Mouse (Mus musculus) heart, postnatal 0 days (tissue): ENCODE results near the gene Rapgef2. TPM values are rescaled to one million over a fixed set of nuclear protein-coding genes. Genes with fewer than 3 reads are reported as not detected.

Source experiments
- ATAC-seq: fragments of 200-750 bp; cut with Nextera tagmentation; 2 replicates; pipeline ENCODE4 v1.8.0; 2017; ENCODE audit warnings: low read depth, moderate number of reproducible peaks, moderate library complexity; ENCODE audit not compliant: insufficient read depth
- DNase-seq: peaks from one replicate; pipeline ENCODE4 v3.0.0-alpha.2; 2016; ENCODE audit warnings: low spot score
- H3K27ac ChIP-seq: fragments of 300-500 bp; sonication (generic); 2 replicates; pipeline ENCODE4 v1.5.1; 2014; ENCODE audit warnings: low read depth, mild to moderate bottlenecking
- H3K27me3 ChIP-seq: fragments of 300-500 bp; sonication (generic); 2 replicates; pipeline ENCODE4 v1.6.1; 2014; ENCODE audit warnings: low read length, mixed read lengths; ENCODE audit not compliant: control insufficient read depth, insufficient read depth
- H3K36me3 ChIP-seq: fragments of 300-500 bp; sonication (generic); replicated peaks from 2 replicates; pipeline ENCODE4 v1.6.1; 2014; ENCODE audit warnings: low read length, mixed read lengths; ENCODE audit not compliant: control insufficient read depth, insufficient read depth
- H3K4me1 ChIP-seq: fragments of 300-500 bp; sonication (generic); 2 replicates; pipeline ENCODE4 v1.6.1; 2014; ENCODE audit warnings: antibody characterized with exemption; ENCODE audit not compliant: control insufficient read depth, insufficient read depth
- H3K4me2 ChIP-seq: fragments of 300-500 bp; sonication (generic); 2 replicates; pipeline ENCODE4 v1.6.1; 2014; ENCODE audit warnings: low read depth, mild to moderate bottlenecking, low read length, moderate library complexity
- H3K4me3 ChIP-seq: fragments of 300-500 bp; sonication (generic); 2 replicates; pipeline ENCODE4 v1.5.1; 2014; ENCODE audit warnings: low read depth, low read length
- H3K9ac ChIP-seq: fragments of 300-500 bp; sonication (generic); replicated peaks from 2 replicates; pipeline ENCODE4 v1.6.1; 2014; ENCODE audit warnings: low read depth, low read length, mixed read lengths
- H3K9me3 ChIP-seq: fragments of 300-500 bp; sonication (generic); replicated peaks from 2 replicates; pipeline ENCODE4 v1.6.1; 2016; ENCODE audit warnings: low read length; ENCODE audit not compliant: control insufficient read depth
- CTCF ChIP-seq: IDR thresholded peaks from 2 replicates; pipeline ENCODE4 v1.5.1; 2016; ENCODE audit warnings: antibody characterized with exemption, control low read depth, low read depth
- EP300 ChIP-seq: IDR thresholded peaks from 2 replicates; pipeline ENCODE4 v1.6.1; 2016; ENCODE audit warnings: antibody characterized with exemption, low read depth
- WGBS: fragments of 180-500 bp; shearing (Covaris S2); extraction: QIAGEN DNeasy Blood & Tissue Kit; methylation state at CpG from one replicate; pipeline ENCODE4 v1.1.7; 2014; 5-methylcytosine and 5-hydroxymethylcytosine counted together
- polyA plus RNA-seq: library from polyadenylated mRNA; unstranded; fragments of >200 nt; fragmentation: Nextera tagmentation; extraction: Ambion mirVana; gene quantifications from 2 replicates; pipeline ENCODE4 v1.2.1, GENCODE M21; 2015
- total RNA-seq: library from RNA; depleted of rRNA; stranded (reverse); fragments of >200 nt; gene quantifications from 2 replicates; pipeline ENCODE4 v1.2.3, GENCODE M21; 2014; ENCODE audit warnings: low replicate concordance; rRNA removed

The Rapgef2 gene
- total and polyA plus RNA-seq, 2 experiments from 2014 or later = 3.5 to 30.3 TPM

DNA sequence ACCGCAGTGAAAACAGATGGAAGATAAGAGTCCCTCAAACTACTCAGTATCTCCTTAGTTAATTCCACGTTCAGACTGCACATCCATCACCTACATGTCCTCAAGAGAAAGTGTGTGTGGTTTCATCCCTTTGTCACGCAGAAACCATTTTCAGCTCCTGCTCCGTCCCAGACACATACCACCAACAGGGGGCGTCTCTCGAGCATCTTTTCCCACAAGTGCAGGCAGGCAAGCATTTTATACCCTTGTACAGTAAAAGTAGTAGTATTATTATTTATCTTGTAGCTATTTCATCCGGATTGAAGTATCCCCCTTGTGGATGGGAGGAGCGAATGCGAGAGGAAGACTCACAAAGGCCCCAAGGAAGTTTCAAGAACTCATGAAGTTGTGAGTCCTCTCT, 269.5 kb downstream of the Rapgef2 start:
- Histone ChIP-seq H3K9me3 (no peaks in the 10 kb centered on the region), H3K9ac (no peak overlapping the region), H3K4me2 (no peak overlapping the region), H3K36me3 (no peaks in the 10 kb centered on the region), H3K27me3 (no peaks in the 10 kb centered on the region), H3K4me3 (no peak overlapping the region), H3K27ac (no peak overlapping the region), H3K4me1 (no peaks in the 10 kb centered on the region)
- no peak for DNase-seq
- no peak for ATAC-seq
- WGBS = 74% methylated on average over 9 of the region's 9 CpGs
- TF ChIP-seq CTCF (no peak), EP300 (no peak)

DNA sequence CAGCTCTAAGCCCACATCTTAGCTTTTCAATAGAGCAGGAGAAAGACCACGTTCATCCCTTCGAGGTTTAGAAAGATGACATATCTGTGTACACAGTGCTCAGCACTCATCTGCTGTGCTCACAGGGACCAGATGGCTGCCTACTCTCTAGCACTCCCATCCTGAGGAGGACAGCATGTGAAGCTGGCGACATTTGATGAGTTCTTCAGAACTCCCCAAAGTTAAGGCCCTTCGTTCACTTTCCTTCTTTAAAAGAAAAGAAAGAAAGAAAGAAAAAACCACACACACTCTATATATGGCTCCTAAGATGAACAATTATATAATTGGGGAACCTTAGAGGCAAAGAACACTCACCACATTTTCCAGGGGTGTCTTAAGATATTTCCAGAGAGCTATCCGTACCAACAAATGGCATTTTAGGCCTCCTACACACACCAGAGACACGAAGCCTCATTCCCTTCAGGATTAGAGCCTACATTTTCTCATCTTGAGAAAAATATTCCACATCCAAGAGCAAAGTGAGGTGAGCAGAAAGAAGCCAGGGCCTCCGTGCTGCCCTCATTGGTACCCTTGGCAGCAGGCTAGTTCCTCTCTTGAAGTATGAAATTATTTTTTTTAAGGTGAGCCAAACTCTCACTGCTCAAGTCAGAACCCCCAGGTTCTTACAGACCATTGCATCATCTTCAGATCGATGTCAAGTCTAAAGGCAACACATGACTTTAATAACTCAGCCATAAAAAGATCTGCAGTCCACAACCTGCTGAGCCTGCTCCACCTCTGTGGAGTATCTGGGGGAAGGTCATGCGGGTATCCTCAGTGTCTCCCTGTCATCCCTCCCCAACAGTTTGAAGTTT, 270.5 kb downstream of the Rapgef2 start:
- H3K27me3 ChIP-seq = no peaks in the 10 kb centered on the region
- ATAC-seq = no peak
- 80% methylated on average over 9 of the region's 9 CpGs for WGBS

More for the DNA sequence above, 270.5 kb downstream of the Rapgef2 start:
- Histone ChIP-seq H3K9ac (no peak overlapping the region), H3K27ac (no peak overlapping the region), H3K4me3 (no peak overlapping the region), H3K4me1 (no peaks in the 10 kb centered on the region), H3K9me3 (no peaks in the 10 kb centered on the region), H3K4me2 (no peak overlapping the region), H3K36me3 (no peaks in the 10 kb centered on the region)
- DNase-seq = no peak
- no peak for TF ChIP-seq EP300
- TF ChIP-seq CTCF = no peak

Other genes starting within 250 kb of the Rapgef2 start
- gene Gm17359, start 50.1 kb upstream of the Rapgef2 start, total RNA-seq = not detected in 2 replicates
- gene Gm17359, start 50.1 kb upstream of the Rapgef2 start, polyA plus RNA-seq = not detected in 2 replicates